Mouse (Mus musculus) hindbrain, postnatal 0 days (tissue): Measurements from ENCODE around the gene Eml3. TPM values are rescaled to one million over a fixed set of nuclear protein-coding genes. Genes with fewer than 3 reads are reported as not detected.
"Not testable (repeated sequence)": the region's sequence is repeated elsewhere in the genome, so short reads cannot be mapped to it uniquely, and the experiment has no call there.

Experiments
- ATAC-seq: fragments of 200-750 bp; cut with Nextera tagmentation; 2 replicates; pipeline ENCODE4 v1.8.0; 2017; ENCODE audit warnings: mild to moderate bottlenecking, moderate TSS enrichment, moderate library complexity
- DNase-seq: peaks from one replicate; pipeline ENCODE4 v3.0.0-alpha.2; 2015; ENCODE audit warnings: low spot score
- H3K27ac ChIP-seq: fragments of 300-500 bp; sonication (generic); 2 replicates; pipeline ENCODE4 v1.5.1; 2014; ENCODE audit warnings: mild to moderate bottlenecking
- H3K27me3 ChIP-seq: fragments of 300-500 bp; sonication (generic); 2 replicates; pipeline ENCODE4 v1.6.1; 2014; ENCODE audit warnings: low read length, mixed read lengths; ENCODE audit not compliant: insufficient read depth
- H3K36me3 ChIP-seq: fragments of 300-500 bp; sonication (generic); 2 replicates; pipeline ENCODE4 v1.6.1; 2014; ENCODE audit warnings: low read length, mixed read lengths; ENCODE audit not compliant: insufficient read depth
- H3K4me1 ChIP-seq: fragments of 300-500 bp; sonication (generic); 2 replicates; pipeline ENCODE4 v1.6.1; 2014; ENCODE audit warnings: antibody characterized with exemption, low read length, mixed read lengths; ENCODE audit not compliant: insufficient read depth
- H3K4me2 ChIP-seq: fragments of 300-500 bp; sonication (generic); 2 replicates; pipeline ENCODE4 v1.6.1; 2014; ENCODE audit warnings: low read depth, mild to moderate bottlenecking, low read length, moderate library complexity, mixed read lengths
- H3K4me3 ChIP-seq: fragments of 300-500 bp; sonication (generic); 2 replicates; pipeline ENCODE4 v1.5.1; 2014; ENCODE audit warnings: low read length
- H3K9ac ChIP-seq: fragments of 300-500 bp; sonication (generic); replicated peaks from 2 replicates; pipeline ENCODE4 v1.6.1; 2014; ENCODE audit warnings: mild to moderate bottlenecking, low read length, moderate library complexity, mixed read lengths
- H3K9me3 ChIP-seq: fragments of 300-500 bp; sonication (generic); 2 replicates; pipeline ENCODE4 v1.6.1; 2016; ENCODE audit warnings: low read length, mixed read lengths
- CTCF ChIP-seq: IDR thresholded peaks from 2 replicates; pipeline ENCODE4 v1.5.1; 2016; ENCODE audit warnings: antibody characterized with exemption, control low read depth, low read depth
- WGBS: fragments of 180-500 bp; shearing (Covaris S2); extraction: QIAGEN DNeasy Blood & Tissue Kit; methylation state at CpG from one replicate; pipeline ENCODE4 v1.1.7; 2014; 5-methylcytosine and 5-hydroxymethylcytosine counted together
- polyA plus RNA-seq: library from polyadenylated mRNA; unstranded; fragments of >200 nt; fragmentation: Nextera tagmentation; extraction: Ambion mirVana; gene quantifications from 2 replicates; pipeline ENCODE4 v1.2.1, GENCODE M21; 2015
- total RNA-seq: library from RNA; depleted of rRNA; stranded (reverse); fragments of >200 nt; gene quantifications from 2 replicates; pipeline ENCODE4 v1.2.3, GENCODE M21; 2014

Eml3 gene
- total and polyA plus RNA-seq, 2 experiments from 2014 or later = 8.6 to 11.0 TPM

GRCm38 (mm10) chr19:8887585-8888463, 41.5 kb upstream of the Eml3 start:
- Histone ChIP-seq H3K27ac (peak overlapping the region; percentile 71; the same call in 1 of the 2 replicates), H3K27me3 (no peaks in the 10 kb centered on the region), H3K9ac (peak overlapping the region; percentile 57), H3K4me3 (peak overlapping the region; percentile 43), H3K4me1 (peaks cover 9% of the 10 kb centered on the region; the same call in 1 of the 2 replicates), H3K36me3 (no peaks in the 10 kb centered on the region), H3K4me2 (peak overlapping the region; percentile 90), H3K9me3 (no peaks in the 10 kb centered on the region)
- DNase-seq (no peak), ATAC-seq (no peak)
- 15% methylated on average over 19 of the region's 19 CpGs for WGBS
- no peak for TF ChIP-seq CTCF

DNA sequence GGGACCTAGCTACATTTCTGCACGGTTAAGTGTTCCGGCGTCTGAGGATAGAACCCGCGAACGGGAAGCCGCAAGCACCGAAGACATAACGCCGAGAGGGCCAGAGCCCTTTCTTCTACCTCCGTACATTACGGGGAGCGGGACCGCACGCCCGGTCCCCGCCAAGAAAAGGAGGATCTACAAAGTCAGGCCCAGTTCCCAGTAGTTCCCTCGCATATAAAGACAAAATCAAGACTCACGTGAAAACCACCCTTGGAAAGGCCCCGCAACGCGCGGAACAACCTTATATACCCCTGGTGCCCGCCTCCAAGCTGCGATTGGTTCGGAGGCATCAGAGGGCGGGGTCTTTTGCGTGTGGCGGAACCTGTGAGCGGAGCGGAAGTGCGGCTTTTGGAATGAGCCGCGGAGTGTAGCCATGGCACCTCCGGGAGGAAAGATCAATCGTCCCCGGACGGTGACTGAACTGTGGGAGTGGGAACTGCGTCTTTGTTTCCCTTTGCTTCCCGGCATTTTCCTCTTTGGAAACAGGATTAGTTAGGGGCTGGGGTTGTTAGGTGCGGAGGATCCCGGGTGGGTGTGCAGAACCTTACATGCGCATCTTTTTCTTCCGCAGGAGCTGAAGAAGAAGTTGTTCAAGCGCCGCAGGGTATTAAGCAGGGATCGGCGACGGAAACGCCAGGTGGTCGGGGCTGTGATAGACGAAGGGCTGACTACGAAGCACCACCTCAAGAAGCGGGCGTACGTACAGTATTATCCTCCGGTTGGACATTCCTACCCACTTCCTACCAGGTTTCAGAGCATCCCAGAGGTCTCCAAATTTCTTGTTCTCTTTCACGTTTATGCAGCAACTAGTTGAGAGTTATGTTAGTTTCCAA, 40.6 kb upstream of the Eml3 start, which contains the start of the genes 1810009A15Rik and Gm49416:
TSS of gene 1810009A15Rik (plus strand) at position 343 of the 875 bp plus-strand sequence.
TSS of gene Gm49416 (plus strand) at position 416 of the 875 bp plus-strand sequence.
- Histone ChIP-seq H3K27me3 (no peaks in the 10 kb centered on the region), H3K4me3 (peak within 1 kb of the TSS; percentile 43), H3K36me3 (no peaks in the 10 kb centered on the region), H3K4me1 (peaks cover 9% of the 10 kb centered on the region; the same call in 1 of the 2 replicates), H3K4me2 (peak within 1 kb of the TSS; percentile 90), H3K27ac (peak within 1 kb of the TSS; percentile 71), H3K9me3 (no peaks in the 10 kb centered on the region), H3K9ac (peak within 1 kb of the TSS; percentile 57)
- under 1% methylated on average over 58 of the region's 58 CpGs for WGBS
- peak; percentile 98 for DNase-seq
- ATAC-seq = peak; percentile 97
- peak; percentile 5; the same call in 1 of the 2 replicates for TF ChIP-seq CTCF

- WGBS = 3% methylated on average over 54 of the region's 54 CpGs
- Histone ChIP-seq H3K9ac (peak within 1 kb of the TSS; percentile 89), H3K9me3 (no peaks in the 10 kb centered on the region), H3K4me1 (peaks cover 6% of the 10 kb centered on the region; the same call in 1 of the 2 replicates), H3K36me3 (0 out of 2 replicates have a peak, but pooled peaks cover 6% of the 10 kb centered on the region), H3K27me3 (no peaks in the 10 kb centered on the region), H3K27ac (peak within 1 kb of the TSS; percentile 84), H3K4me2 (peak within 1 kb of the TSS; percentile 97), H3K4me3 (peak within 1 kb of the TSS; percentile 82)
- ATAC-seq = peak; percentile 74
- no peak for TF ChIP-seq CTCF
- DNase-seq = peak; percentile 92
Measured at GRCm38 (mm10) chr19:8892829-8893766, 36.3 kb upstream of the Eml3 start, which contains the start of gene Ints5. Gene Ints5 (plus strand): TSS chr19:8893005.

DNA sequence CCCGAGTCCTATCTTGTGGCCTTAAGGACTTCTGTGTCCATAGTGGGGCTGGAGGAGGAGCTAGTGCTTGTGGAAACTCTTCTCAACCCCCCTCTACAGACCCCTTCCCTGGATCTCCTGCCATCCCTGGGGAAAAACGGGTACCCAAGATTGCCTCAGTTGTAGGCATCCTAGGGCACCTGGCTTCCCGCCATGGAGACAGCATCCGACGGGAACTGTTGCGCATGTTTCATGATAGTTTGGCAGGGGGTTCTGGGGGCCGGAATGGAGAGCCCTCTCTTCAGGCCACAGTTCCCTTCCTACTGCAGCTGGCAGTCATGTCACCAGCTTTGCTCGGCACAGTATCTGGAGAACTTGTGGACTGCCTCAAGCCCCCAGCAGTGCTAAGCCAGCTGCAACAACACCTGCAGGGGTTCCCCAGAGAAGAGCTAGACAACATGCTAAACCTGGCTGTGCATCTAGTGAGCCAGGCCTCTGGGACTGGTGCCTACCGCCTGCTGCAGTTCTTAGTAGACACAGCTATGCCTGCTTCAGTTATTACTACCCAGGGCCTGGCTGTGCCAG, 33.9 kb upstream of the Eml3 start:
- no peak overlapping the region for H3K27ac ChIP-seq
- H3K4me3 ChIP-seq = no peak overlapping the region
- no peak for ATAC-seq
- H3K9ac ChIP-seq = no peak overlapping the region
- TF ChIP-seq CTCF = no peak
- no peaks in the 10 kb centered on the region for H3K9me3 ChIP-seq
- 0 out of 2 replicates have a peak, but pooled peaks cover 6% of the 10 kb centered on the region for H3K36me3 ChIP-seq
- H3K4me2 ChIP-seq = no peak overlapping the region
- WGBS = 85% methylated on average over 9 of the region's 9 CpGs
- DNase-seq = no peak
- H3K27me3 ChIP-seq = no peaks in the 10 kb centered on the region
- peaks cover 9% of the 10 kb centered on the region for H3K4me1 ChIP-seq

DNA sequence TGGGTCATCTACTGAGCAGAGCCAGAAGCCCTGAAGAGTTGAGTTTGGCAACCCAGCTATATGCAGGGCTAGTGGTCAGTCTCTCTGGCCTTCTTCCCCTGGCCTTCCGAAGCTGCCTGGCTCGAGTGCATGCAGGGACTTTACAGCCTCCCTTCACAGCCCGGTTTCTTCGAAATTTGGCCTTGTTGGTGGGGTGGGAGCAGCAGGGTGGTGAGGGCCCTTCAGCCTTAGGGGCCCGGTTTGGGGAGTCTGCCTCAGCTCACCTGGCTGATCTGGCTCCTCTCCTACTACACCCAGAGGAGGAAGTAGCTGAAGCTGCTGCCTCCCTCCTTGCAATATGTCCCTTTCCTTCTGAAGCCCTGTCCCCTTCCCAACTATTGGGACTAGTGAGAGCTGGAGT, 33.1 kb upstream of the Eml3 start:
- H3K27ac ChIP-seq, ATAC-seq, H3K4me2 ChIP-seq, H3K4me1 ChIP-seq, H3K36me3 ChIP-seq, H3K4me3 ChIP-seq, H3K9ac ChIP-seq, DNase-seq, H3K9me3 ChIP-seq, H3K27me3 ChIP-seq: not testable (repeated sequence)
- WGBS = 87% methylated on average over 5 of the region's 5 CpGs

- peak; percentile 54 for DNase-seq
Measured at GRCm38 (mm10) chr19:8897211-8897864, 32.0 kb upstream of the Eml3 start.

More at GRCm38 (mm10) chr19:8897211-8897864, 32.0 kb upstream of the Eml3 start:
- Histone ChIP-seq H3K4me2 (peak overlapping the region; percentile 72), H3K27ac (peak overlapping the region; percentile 86), H3K4me3 (peak overlapping the region; percentile 91), H3K9ac (peak overlapping the region; percentile 94; the same call in 1 of the 2 replicates)
- WGBS = 19% methylated on average over 21 of the region's 21 CpGs
- not testable (repeated sequence) for H3K27me3 ChIP-seq, H3K4me1 ChIP-seq, H3K9me3 ChIP-seq, H3K36me3 ChIP-seq
- peak; percentile 46 for ATAC-seq
